Mouse (Mus musculus) neural tube, embryonic 15.5 days (tissue): ENCODE measurements around the gene Tnfrsf21. TPM values are rescaled to one million over a fixed set of nuclear protein-coding genes. Genes with fewer than 3 reads are reported as not detected.

ENCODE experiments used
- ATAC-seq: fragments of 200-750 bp; cut with Nextera tagmentation; 2 replicates; pipeline ENCODE4 v1.8.0; 2017; ENCODE audit warnings: mild to moderate bottlenecking, moderate TSS enrichment, moderate library complexity; ENCODE audit not compliant: low FRiP score
- H3K27ac ChIP-seq: fragments of 300-500 bp; sonication (generic); replicated peaks from 2 replicates; pipeline ENCODE4 v1.5.1; 2015; ENCODE audit warnings: mild to moderate bottlenecking, inconsistent platforms
- H3K27me3 ChIP-seq: fragments of 300-500 bp; sonication (generic); replicated peaks from 2 replicates; pipeline ENCODE4 v1.6.1; 2015; ENCODE audit warnings: inconsistent platforms
- H3K36me3 ChIP-seq: fragments of 300-500 bp; sonication (generic); 2 replicates; pipeline ENCODE4 v1.6.1; 2015; ENCODE audit warnings: inconsistent platforms
- H3K4me1 ChIP-seq: fragments of 300-500 bp; sonication (generic); 2 replicates; pipeline ENCODE4 v1.6.1; 2015; ENCODE audit warnings: inconsistent platforms
- H3K4me2 ChIP-seq: fragments of 300-500 bp; sonication (generic); 2 replicates; pipeline ENCODE4 v1.6.1; 2015; ENCODE audit warnings: inconsistent platforms, mild to moderate bottlenecking, moderate library complexity
- H3K4me3 ChIP-seq: fragments of 300-500 bp; sonication (generic); replicated peaks from 2 replicates; pipeline ENCODE4 v1.5.1; 2015; ENCODE audit warnings: mild to moderate bottlenecking, inconsistent platforms
- H3K9ac ChIP-seq: fragments of 300-500 bp; sonication (generic); replicated peaks from 2 replicates; pipeline ENCODE4 v1.6.1; 2015; ENCODE audit warnings: mild to moderate bottlenecking, inconsistent platforms
- H3K9me3 ChIP-seq: fragments of 300-500 bp; sonication (generic); replicated peaks from 2 replicates; pipeline ENCODE4 v1.6.1; 2016; ENCODE audit warnings: inconsistent platforms
- WGBS: fragments of 180-500 bp; shearing (Covaris S2); methylation state at CpG from one replicate; pipeline ENCODE4 v1.1.7; 2015; ENCODE audit warnings: mixed read lengths; 5-methylcytosine and 5-hydroxymethylcytosine counted together
- polyA plus RNA-seq: library from polyadenylated mRNA; unstranded; fragments of >200 nt; fragmentation: Nextera tagmentation; extraction: Ambion mirVana; gene quantifications from 2 replicates; pipeline ENCODE4 v1.2.1, GENCODE M21; 2015

Tnfrsf21 gene
- polyA plus RNA-seq, 1 experiment from 2014 or later: 84.4 TPM

GRCm38 (mm10) chr17:43081225-43081624, 64.9 kb downstream of the Tnfrsf21 start:
- no peaks in the 10 kb centered on the region for H3K9me3 ChIP-seq
- H3K27ac ChIP-seq: no peak overlapping the region
- peaks cover 21% of the 10 kb centered on the region for H3K4me1 ChIP-seq
- no peak overlapping the region for H3K4me3 ChIP-seq
- no peak overlapping the region for H3K4me2 ChIP-seq
- ATAC-seq: no peak
- WGBS: 83% methylated on average over 5 of the region's 5 CpGs
- H3K36me3 ChIP-seq: peaks cover 15% of the 10 kb centered on the region
- no peak overlapping the region for H3K9ac ChIP-seq
- no peaks in the 10 kb centered on the region for H3K27me3 ChIP-seq

- Histone ChIP-seq H3K9me3 (no peaks in the 10 kb centered on the region), H3K27me3 (no peaks in the 10 kb centered on the region), H3K27ac (no peak overlapping the region), H3K36me3 (peaks cover 55% of the 10 kb centered on the region), H3K4me2 (no peak overlapping the region), H3K9ac (no peak overlapping the region), H3K4me3 (no peak overlapping the region), H3K4me1 (no peaks in the 10 kb centered on the region)
- 94% methylated on average over 6 of the region's 6 CpGs for WGBS
- ATAC-seq: no peak
Measured at GRCm38 (mm10) chr17:43089496-43089895, 73.1 kb downstream of the Tnfrsf21 start.

GRCm38 (mm10) chr17:43090948-43091724, 74.8 kb downstream of the Tnfrsf21 start:
- no peak overlapping the region for H3K4me3 ChIP-seq
- ATAC-seq: 0 out of 2 replicates have a peak, but pooled peaks have one; percentile 37
- H3K27ac ChIP-seq: no peak overlapping the region
- no peak overlapping the region for H3K9ac ChIP-seq
- H3K36me3 ChIP-seq: peaks cover 41% of the 10 kb centered on the region
- H3K4me2 ChIP-seq: no peak overlapping the region
- H3K9me3 ChIP-seq: no peaks in the 10 kb centered on the region
- H3K4me1 ChIP-seq: no peaks in the 10 kb centered on the region
- no peaks in the 10 kb centered on the region for H3K27me3 ChIP-seq
- whole genome bisulfite sequencing: 88% methylated on average over 3 of the region's 3 CpGs

- Histone ChIP-seq H3K9me3 (no peaks in the 10 kb centered on the region), H3K36me3 (peaks cover 30% of the 10 kb centered on the region), H3K4me1 (no peaks in the 10 kb centered on the region), H3K27ac (no peak overlapping the region), H3K4me3 (no peak overlapping the region), H3K9ac (no peak overlapping the region), H3K4me2 (no peak overlapping the region), H3K27me3 (no peaks in the 10 kb centered on the region)
- 43% methylated on average over 8 of the region's 8 CpGs for WGBS
- ATAC-seq: no peak
Measured at GRCm38 (mm10) chr17:43092280-43092995, 76.1 kb downstream of the Tnfrsf21 start.

- no peak overlapping the region for H3K27ac ChIP-seq
- 51% methylated on average over 2 of the region's 2 CpGs for WGBS
- H3K4me2 ChIP-seq: no peak overlapping the region
- no peaks in the 10 kb centered on the region for H3K4me1 ChIP-seq
- peaks cover 14% of the 10 kb centered on the region for H3K36me3 ChIP-seq
- H3K4me3 ChIP-seq: no peak overlapping the region
- H3K9ac ChIP-seq: no peak overlapping the region
- H3K9me3 ChIP-seq: no peaks in the 10 kb centered on the region
- no peak for ATAC-seq
- no peaks in the 10 kb centered on the region for H3K27me3 ChIP-seq
Measured at GRCm38 (mm10) chr17:43094285-43094684, 77.9 kb downstream of the Tnfrsf21 start.

- Histone ChIP-seq H3K9me3 (no peaks in the 10 kb centered on the region), H3K27me3 (no peaks in the 10 kb centered on the region), H3K36me3 (no peaks in the 10 kb centered on the region), H3K9ac (no peak overlapping the region), H3K4me3 (no peak overlapping the region), H3K4me2 (no peak overlapping the region), H3K4me1 (no peaks in the 10 kb centered on the region), H3K27ac (no peak overlapping the region)
- 81% methylated on average over 4 of the region's 4 CpGs for whole genome bisulfite sequencing
- ATAC-seq: no peak
Measured at GRCm38 (mm10) chr17:43097101-43097688, 80.8 kb downstream of the Tnfrsf21 start.

GRCm38 (mm10) chr17:43106108-43106507, 89.8 kb downstream of the Tnfrsf21 start:
- WGBS: 79% methylated on average over 3 of the region's 3 CpGs
- no peaks in the 10 kb centered on the region for H3K9me3 ChIP-seq
- no peak overlapping the region for H3K9ac ChIP-seq
- H3K27me3 ChIP-seq: no peaks in the 10 kb centered on the region
- H3K4me1 ChIP-seq: no peaks in the 10 kb centered on the region
- H3K4me2 ChIP-seq: no peak overlapping the region
- H3K27ac ChIP-seq: no peak overlapping the region
- H3K4me3 ChIP-seq: no peak overlapping the region
- no peaks in the 10 kb centered on the region for H3K36me3 ChIP-seq
- no peak for ATAC-seq

- Histone ChIP-seq H3K4me2 (no peak overlapping the region), H3K27ac (no peak overlapping the region), H3K27me3 (no peaks in the 10 kb centered on the region), H3K4me1 (no peaks in the 10 kb centered on the region), H3K9me3 (no peaks in the 10 kb centered on the region), H3K9ac (no peak overlapping the region), H3K4me3 (no peak overlapping the region), H3K36me3 (no peaks in the 10 kb centered on the region)
- no peak for ATAC-seq
- WGBS: 92% methylated on average over 5 of the region's 5 CpGs
Measured at GRCm38 (mm10) chr17:43107338-43107737, 91.0 kb downstream of the Tnfrsf21 start.

GRCm38 (mm10) chr17:43109501-43109900, 93.1 kb downstream of the Tnfrsf21 start:
- Histone ChIP-seq H3K4me1 (peaks cover 6% of the 10 kb centered on the region; the same call in 1 of the 2 replicates), H3K36me3 (no peaks in the 10 kb centered on the region), H3K27me3 (no peaks in the 10 kb centered on the region), H3K27ac (no peak overlapping the region), H3K9ac (no peak overlapping the region), H3K4me2 (no peak overlapping the region), H3K9me3 (no peaks in the 10 kb centered on the region), H3K4me3 (no peak overlapping the region)
- ATAC-seq: no peak
- 81% methylated on average over 4 of the region's 4 CpGs for WGBS

- Histone ChIP-seq H3K36me3 (no peaks in the 10 kb centered on the region), H3K9me3 (no peaks in the 10 kb centered on the region), H3K4me3 (no peak overlapping the region), H3K9ac (no peak overlapping the region), H3K27ac (no peak overlapping the region), H3K4me1 (peaks cover 8% of the 10 kb centered on the region; the same call in 1 of the 2 replicates), H3K4me2 (no peak overlapping the region), H3K27me3 (no peaks in the 10 kb centered on the region)
- 79% methylated on average over 9 of the region's 9 CpGs for WGBS
- no peak for ATAC-seq
Measured at GRCm38 (mm10) chr17:43110168-43110885, 94.0 kb downstream of the Tnfrsf21 start.

GRCm38 (mm10) chr17:43113391-43113984, 97.1 kb downstream of the Tnfrsf21 start:
- Histone ChIP-seq H3K4me2 (no peak overlapping the region), H3K36me3 (no peaks in the 10 kb centered on the region), H3K9me3 (no peaks in the 10 kb centered on the region), H3K27me3 (no peaks in the 10 kb centered on the region), H3K9ac (no peak overlapping the region), H3K4me1 (peaks cover 8% of the 10 kb centered on the region; the same call in 1 of the 2 replicates), H3K27ac (no peak overlapping the region), H3K4me3 (no peak overlapping the region)
- WGBS: 57% methylated on average over 9 of the region's 9 CpGs
- no peak for ATAC-seq
